Mouse (Mus musculus) lung, adult 2 months (tissue): Measurements from ENCODE around the gene Six4. TPM values are rescaled to one million over a fixed set of nuclear protein-coding genes. Genes with fewer than 3 reads are reported as not detected.
"Not testable (repeated sequence)": the region's sequence is repeated elsewhere in the genome, so short reads cannot be mapped to it uniquely, and the experiment has no call there.

Source experiments
- DNase-seq: peaks from one replicate; pipeline ENCODE4 v3.0.0; 2022
- H3K4me1 ChIP-seq: fragments of 200-500 bp; 2 replicates; pipeline ENCODE4 v1.6.1; 2011; ENCODE audit warnings: low read length; ENCODE audit not compliant: control insufficient read depth, insufficient read depth
- H3K4me3 ChIP-seq: fragments of 200-500 bp; replicated peaks from 2 replicates; pipeline ENCODE3; 2011; ENCODE audit warnings: low read depth, mild to moderate bottlenecking, control low read depth, low read length; ENCODE audit errors: extremely low read depth
- CTCF ChIP-seq: fragments of 200-500 bp; IDR thresholded peaks from 2 replicates; pipeline ENCODE4 v1.5.1; 2011; ENCODE audit warnings: mild to moderate bottlenecking, low read length, control low read depth; ENCODE audit not compliant: insufficient read depth
- POLR2A ChIP-seq: fragments of 200-500 bp; IDR thresholded peaks from 2 replicates; pipeline ENCODE4 v1.6.1; 2011; ENCODE audit warnings: low read depth, mild to moderate bottlenecking, control low read depth, low read length, borderline replicate concordance; ENCODE audit errors: extremely low read depth
- WGBS: fragments of 180-500 bp; shearing (Covaris S2); methylation state at CpG from one replicate; pipeline ENCODE4 v1.1.7; 2018; 5-methylcytosine and 5-hydroxymethylcytosine counted together
- polyA plus RNA-seq: library from polyadenylated mRNA; depleted of rRNA; stranded (reverse); fragments of >200 nt; gene quantifications from 2 replicates; pipeline ENCODE4 v1.2.3, GENCODE M21; 2012; rRNA removed

Six4 gene
- polyA plus RNA-seq = 2.1 and 2.6 TPM in 2 replicates

GRCm38 (mm10) chr12:73113196-73113595, at the start of gene Six4:
TSS of gene Six4 (minus strand) at chr12:73113456.
- DNase-seq = peak; percentile 49
- WGBS = under 1% methylated on average over 16 of the region's 20 CpGs
- H3K4me1 ChIP-seq = no peaks in the 10 kb centered on the region; the same call in 1 of the 2 replicates
- TF ChIP-seq POLR2A (peak; percentile 44; the same call in 1 of the 2 replicates), CTCF (no peak)
- H3K4me3 ChIP-seq = peak within 1 kb of the TSS; percentile 50

- peaks cover 5% of the 10 kb centered on the region for H3K4me1 ChIP-seq
- 50% methylated on average over 13 of the region's 13 CpGs for WGBS
These were observed 49.3 kb upstream of the Six4 start for GRCm38 (mm10) chr12:73162408-73163181.

GRCm38 (mm10) chr12:73160341-73160740, 47.1 kb upstream of the Six4 start:
- WGBS = 9% methylated on average over 4 of the region's 4 CpGs
- TF ChIP-seq CTCF (no peak), POLR2A (no peak)
- Histone ChIP-seq H3K4me3 (no peak overlapping the region), H3K4me1 (peaks cover 5% of the 10 kb centered on the region)
- DNase-seq = peak; percentile 35

More at GRCm38 (mm10) chr12:73162408-73163181, 49.3 kb upstream of the Six4 start:
- H3K4me3 ChIP-seq = no peak overlapping the region
- TF ChIP-seq CTCF (no peak), POLR2A (no peak)
- DNase-seq = no peak

- no peaks in the 10 kb centered on the region for H3K4me1 ChIP-seq
- WGBS = 89% methylated on average over 4 of the region's 4 CpGs
- TF ChIP-seq POLR2A (no peak), CTCF (no peak)
These were observed 40.9 kb upstream of the Six4 start for GRCm38 (mm10) chr12:73154150-73154549.

GRCm38 (mm10) chr12:73151038-73151437, 37.8 kb upstream of the Six4 start:
- not testable (repeated sequence) for H3K4me3 ChIP-seq, DNase-seq, H3K4me1 ChIP-seq
- WGBS = 92% methylated on average over 5 of the region's 5 CpGs

More at GRCm38 (mm10) chr12:73154150-73154549, 40.9 kb upstream of the Six4 start:
- H3K4me3 ChIP-seq = no peak overlapping the region
- DNase-seq = no peak

GRCm38 (mm10) chr12:73147236-73147635, 34.0 kb upstream of the Six4 start:
- Histone ChIP-seq H3K4me3 (no peak overlapping the region), H3K4me1 (no peaks in the 10 kb centered on the region; the same call in 1 of the 2 replicates)
- TF ChIP-seq POLR2A = no peak
- TF ChIP-seq CTCF = no peak
- WGBS = 65% methylated on average over 3 of the region's 3 CpGs
- DNase-seq = no peak

GRCm38 (mm10) chr12:73140732-73141131, 27.5 kb upstream of the Six4 start:
- TF ChIP-seq CTCF = no peak
- TF ChIP-seq POLR2A = no peak
- H3K4me1 ChIP-seq = no peaks in the 10 kb centered on the region
- no peak for DNase-seq
- no peak overlapping the region for H3K4me3 ChIP-seq
- WGBS = 71% methylated on average over 3 of the region's 3 CpGs

- DNase-seq = no peak
- Histone ChIP-seq H3K4me1 (peaks cover 2% of the 10 kb centered on the region; the same call in 1 of the 2 replicates), H3K4me3 (no peak overlapping the region)
- TF ChIP-seq POLR2A = no peak
- TF ChIP-seq CTCF = no peak
- WGBS = 52% methylated on average over 4 of the region's 4 CpGs
These were observed 12.0 kb upstream of the Six4 start for GRCm38 (mm10) chr12:73125250-73125649.

- Histone ChIP-seq H3K4me3 (peak within 1 kb of the TSS; percentile 99), H3K4me1 (peaks cover 2% of the 10 kb centered on the region; the same call in 1 of the 2 replicates)
- TF ChIP-seq POLR2A (peak; percentile 77; the same call in 1 of the 2 replicates), CTCF (no peak)
- peak; percentile 82 for DNase-seq
- WGBS = under 1% methylated on average over 23 of the region's 23 CpGs
These were observed 10.1 kb upstream of the Six4 start, which contains the start of gene Mnat1 for GRCm38 (mm10) chr12:73123093-73124041. TSS of gene Mnat1 (plus strand) at chr12:73123717.
